Mouse (Mus musculus) forebrain, embryonic 16.5 days (tissue): ENCODE measurements around the gene Gosr1. TPM values are rescaled to one million over a fixed set of nuclear protein-coding genes. Genes with fewer than 3 reads are reported as not detected.
"Not testable (repeated sequence)": the region's sequence is repeated elsewhere in the genome, so short reads cannot be mapped to it uniquely, and the experiment has no call there.

Experiments used
- ATAC-seq: fragments of 200-750 bp; cut with Nextera tagmentation; 2 replicates; pipeline ENCODE4 v1.8.0; 2017; ENCODE audit warnings: mild to moderate bottlenecking, moderate library complexity
- H3K27ac ChIP-seq: fragments of 300-500 bp; sonication (generic); 2 replicates; pipeline ENCODE4 v1.5.1; 2014; ENCODE audit warnings: low read length, control low read depth
- H3K27me3 ChIP-seq: fragments of 300-500 bp; sonication (generic); replicated peaks from 2 replicates; pipeline ENCODE4 v1.6.1; 2014; ENCODE audit warnings: low read length; ENCODE audit not compliant: control insufficient read depth, insufficient read depth
- H3K36me3 ChIP-seq: fragments of 300-500 bp; sonication (generic); 2 replicates; pipeline ENCODE4 v1.6.1; 2014; ENCODE audit not compliant: control insufficient read depth, insufficient read depth
- H3K4me1 ChIP-seq: fragments of 300-500 bp; sonication (generic); replicated peaks from 2 replicates; pipeline ENCODE4 v1.6.1; 2014; ENCODE audit warnings: low read length; ENCODE audit not compliant: control insufficient read depth, insufficient read depth
- H3K4me2 ChIP-seq: fragments of 300-500 bp; sonication (generic); 2 replicates; pipeline ENCODE4 v1.6.1; 2014; ENCODE audit warnings: mild to moderate bottlenecking, low read length, control low read depth
- H3K4me3 ChIP-seq: fragments of 300-500 bp; sonication (generic); replicated peaks from 2 replicates; pipeline ENCODE4 v1.5.1; 2014; ENCODE audit warnings: mild to moderate bottlenecking, low read length, control low read depth
- H3K9ac ChIP-seq: fragments of 300-500 bp; sonication (generic); replicated peaks from 2 replicates; pipeline ENCODE4 v1.6.1; 2014; ENCODE audit warnings: low read depth, low read length, control low read depth
- H3K9me3 ChIP-seq: fragments of 300-500 bp; sonication (generic); 2 replicates; pipeline ENCODE4 v1.6.1; 2016; ENCODE audit warnings: low read length; ENCODE audit not compliant: control insufficient read depth
- WGBS: fragments of 180-500 bp; shearing (Covaris S2); extraction: QIAGEN DNeasy Blood & Tissue Kit; methylation state at CpG from one replicate; pipeline ENCODE4 v1.1.7; 2014; 5-methylcytosine and 5-hydroxymethylcytosine counted together
- polyA plus RNA-seq: library from polyadenylated mRNA; unstranded; fragments of >200 nt; fragmentation: Nextera tagmentation; extraction: Ambion mirVana; gene quantifications from 2 replicates; pipeline ENCODE4 v1.2.1, GENCODE M21; 2015

Gene Gosr1
- polyA plus RNA-seq, 1 experiment from 2014 or later: 29.4 TPM

- Histone ChIP-seq H3K4me2 (no peak overlapping the region), H3K27ac (no peak overlapping the region), H3K9me3 (0 out of 2 replicates have a peak, but pooled peaks cover 4% of the 10 kb centered on the region), H3K4me1 (0 out of 2 replicates have a peak, but pooled peaks cover 4% of the 10 kb centered on the region), H3K36me3 (no peaks in the 10 kb centered on the region), H3K27me3 (no peaks in the 10 kb centered on the region), H3K9ac (no peak overlapping the region), H3K4me3 (no peak overlapping the region)
- 16% methylated on average over 13 of the region's 17 CpGs for WGBS
- no peak for ATAC-seq
Measured at GRCm38 (mm10) chr11:76709625-76710452, 53.5 kb downstream of the Gosr1 start.

- Histone ChIP-seq H3K9me3 (0 out of 2 replicates have a peak, but pooled peaks cover 4% of the 10 kb centered on the region), H3K4me2 (no peak overlapping the region), H3K4me1 (0 out of 2 replicates have a peak, but pooled peaks cover 4% of the 10 kb centered on the region), H3K4me3 (no peak overlapping the region), H3K27ac (no peak overlapping the region), H3K27me3 (no peaks in the 10 kb centered on the region), H3K36me3 (no peaks in the 10 kb centered on the region), H3K9ac (no peak overlapping the region)
- WGBS: 56% methylated on average over 1 of the region's 1 CpGs
- no peak for ATAC-seq
Measured at GRCm38 (mm10) chr11:76708881-76709280, 54.5 kb downstream of the Gosr1 start.

GRCm38 (mm10) chr11:76708066-76708465 is 55.3 kb downstream of the Gosr1 start:
- H3K4me2 ChIP-seq: no peak overlapping the region
- H3K27ac ChIP-seq: no peak overlapping the region
- H3K4me1 ChIP-seq: 0 out of 2 replicates have a peak, but pooled peaks cover 4% of the 10 kb centered on the region
- H3K9me3 ChIP-seq: 0 out of 2 replicates have a peak, but pooled peaks cover 4% of the 10 kb centered on the region
- no peak overlapping the region for H3K9ac ChIP-seq
- H3K27me3 ChIP-seq: no peaks in the 10 kb centered on the region
- 95% methylated on average over 1 of the region's 1 CpGs for WGBS
- no peak overlapping the region for H3K4me3 ChIP-seq
- ATAC-seq: no peak
- no peaks in the 10 kb centered on the region for H3K36me3 ChIP-seq

DNA sequence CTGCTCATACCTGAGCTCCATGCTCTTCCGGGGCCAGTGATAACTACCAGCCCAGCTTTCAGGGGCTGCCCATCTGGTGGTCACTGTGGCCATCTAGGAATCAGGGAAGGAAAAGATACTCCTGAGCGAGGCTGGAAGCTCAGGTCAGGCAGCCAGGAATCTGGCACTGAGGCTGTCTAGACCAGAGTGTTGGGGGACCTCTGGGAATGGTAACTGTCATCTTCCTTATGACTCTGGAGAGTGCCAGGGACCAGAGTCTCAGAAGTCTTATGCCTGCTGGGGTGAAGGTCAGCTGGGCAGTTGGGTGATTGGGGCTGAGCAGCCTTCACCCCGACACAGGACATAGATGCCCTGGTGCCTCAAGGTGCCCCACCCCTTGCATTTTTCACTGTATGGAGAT is 55.7 kb downstream of the Gosr1 start:
- H3K27ac ChIP-seq: no peak overlapping the region
- H3K9ac ChIP-seq: no peak overlapping the region
- 91% methylated on average over 3 of the region's 3 CpGs for WGBS
- no peak for ATAC-seq
- H3K4me1 ChIP-seq: 0 out of 2 replicates have a peak, but pooled peaks cover 4% of the 10 kb centered on the region
- no peak overlapping the region for H3K4me3 ChIP-seq
- no peak overlapping the region for H3K4me2 ChIP-seq
- no peaks in the 10 kb centered on the region for H3K36me3 ChIP-seq
- H3K27me3 ChIP-seq: no peaks in the 10 kb centered on the region
- 0 out of 2 replicates have a peak, but pooled peaks cover 4% of the 10 kb centered on the region for H3K9me3 ChIP-seq

DNA sequence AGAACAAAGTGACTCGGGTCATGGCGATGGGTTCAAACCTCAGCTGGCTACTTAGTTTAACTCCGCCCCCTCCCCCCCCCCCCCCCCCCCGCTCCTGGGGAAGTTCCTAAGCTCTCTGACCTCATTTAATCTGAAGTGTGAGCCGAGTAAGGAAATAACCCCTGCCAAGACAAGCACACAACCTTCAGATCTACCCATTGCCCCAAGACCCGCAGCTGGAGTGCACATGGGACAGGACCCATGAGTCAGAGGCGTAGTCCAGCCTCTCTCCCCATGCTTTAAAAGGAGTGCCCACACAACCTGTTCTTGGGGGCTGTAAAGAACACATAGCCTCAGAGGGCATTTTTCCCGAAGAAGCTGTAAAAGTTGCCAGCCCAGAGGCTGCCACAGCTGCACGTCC is 63.8 kb downstream of the Gosr1 start:
- H3K4me1 ChIP-seq: 0 out of 2 replicates have a peak, but pooled peaks cover 3% of the 10 kb centered on the region
- H3K36me3 ChIP-seq: no peaks in the 10 kb centered on the region
- no peak overlapping the region for H3K27ac ChIP-seq
- H3K4me3 ChIP-seq: no peak overlapping the region
- H3K9ac ChIP-seq: no peak overlapping the region
- no peak for ATAC-seq
- H3K9me3 ChIP-seq: no peaks in the 10 kb centered on the region
- H3K27me3 ChIP-seq: no peaks in the 10 kb centered on the region
- 71% methylated on average over 8 of the region's 9 CpGs for WGBS
- no peak overlapping the region for H3K4me2 ChIP-seq

GRCm38 (mm10) chr11:76695810-76696209 is 67.6 kb downstream of the Gosr1 start:
- H3K9me3 ChIP-seq: no peaks in the 10 kb centered on the region
- H3K27me3 ChIP-seq: no peaks in the 10 kb centered on the region
- 0 out of 2 replicates have a peak overlapping the region, but pooled peaks have one; percentile 11 for H3K4me2 ChIP-seq
- H3K4me1 ChIP-seq: 0 out of 2 replicates have a peak, but pooled peaks cover 3% of the 10 kb centered on the region
- H3K4me3 ChIP-seq: no peak overlapping the region
- no peak overlapping the region for H3K9ac ChIP-seq
- no peak for ATAC-seq
- peak overlapping the region; percentile 35 for H3K27ac ChIP-seq
- 66% methylated on average over 6 of the region's 6 CpGs for WGBS
- no peaks in the 10 kb centered on the region for H3K36me3 ChIP-seq

GRCm38 (mm10) chr11:76692096-76692495 is 71.3 kb downstream of the Gosr1 start:
- Histone ChIP-seq H3K36me3 (no peaks in the 10 kb centered on the region), H3K9ac (no peak overlapping the region), H3K4me1 (no peaks in the 10 kb centered on the region), H3K4me3 (no peak overlapping the region), H3K27ac (no peak overlapping the region), H3K9me3 (no peaks in the 10 kb centered on the region), H3K27me3 (no peaks in the 10 kb centered on the region), H3K4me2 (no peak overlapping the region)
- WGBS: 80% methylated on average over 3 of the region's 3 CpGs
- no peak for ATAC-seq

GRCm38 (mm10) chr11:76685604-76686003 is 77.8 kb downstream of the Gosr1 start:
- Histone ChIP-seq H3K9me3 (no peaks in the 10 kb centered on the region), H3K36me3 (no peaks in the 10 kb centered on the region), H3K27ac (no peak overlapping the region), H3K9ac (no peak overlapping the region), H3K4me2 (no peak overlapping the region), H3K27me3 (0 out of 2 replicates have a peak, but pooled peaks cover 2% of the 10 kb centered on the region), H3K4me3 (no peak overlapping the region), H3K4me1 (no peaks in the 10 kb centered on the region)
- ATAC-seq: no peak
- WGBS: 73% methylated on average over 2 of the region's 2 CpGs

DNA sequence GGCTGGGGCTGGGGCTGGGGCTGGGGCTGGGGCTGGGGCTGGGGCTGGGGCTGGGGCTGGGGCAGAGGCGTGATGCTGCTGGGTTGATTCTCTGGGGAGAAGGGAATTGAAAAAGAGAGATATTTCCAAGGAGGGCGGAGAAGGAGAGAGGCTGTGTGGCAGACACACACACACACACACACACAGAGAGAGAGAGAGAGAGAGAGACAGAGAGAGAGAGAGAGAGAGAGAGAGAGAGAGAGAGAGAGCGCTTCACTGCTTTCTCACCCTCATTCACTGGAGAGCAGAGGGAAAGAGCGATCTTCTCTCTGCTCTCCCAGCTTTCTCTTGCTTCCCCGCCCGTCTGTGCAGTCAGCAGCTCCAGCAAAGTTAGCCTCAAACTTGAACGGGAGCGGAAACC is 83.9 kb downstream of the Gosr1 start, which contains the start of gene Trarg1:
TSS of gene Trarg1 (plus strand) at position 301 of the 400 bp plus-strand sequence.
- H3K4me3 ChIP-seq, H3K4me2 ChIP-seq, H3K27ac ChIP-seq, H3K27me3 ChIP-seq, H3K36me3 ChIP-seq, H3K9me3 ChIP-seq, H3K9ac ChIP-seq, ATAC-seq, H3K4me1 ChIP-seq: not testable (repeated sequence)
- WGBS: 52% methylated on average over 8 of the region's 8 CpGs
